Mouse (Mus musculus) inflammation-experienced regulatory T-cells (primary cell): ENCODE measurements around the gene Xlr4b. TPM values are rescaled to one million over a fixed set of nuclear protein-coding genes. Genes with fewer than 3 reads are reported as not detected.

Experiments
- polyA plus RNA-seq, 2 experiments: library from polyadenylated mRNA; unstranded; fragments of 100-300 nt; shearing (Covaris generic); gene quantifications; one replicate each; pipeline ENCODE4 v1.2.1; 2017

Gene Xlr4b
- polyA plus RNA-seq = 100 to 1,000 TPM; 124 to 139 TPM

DNA sequence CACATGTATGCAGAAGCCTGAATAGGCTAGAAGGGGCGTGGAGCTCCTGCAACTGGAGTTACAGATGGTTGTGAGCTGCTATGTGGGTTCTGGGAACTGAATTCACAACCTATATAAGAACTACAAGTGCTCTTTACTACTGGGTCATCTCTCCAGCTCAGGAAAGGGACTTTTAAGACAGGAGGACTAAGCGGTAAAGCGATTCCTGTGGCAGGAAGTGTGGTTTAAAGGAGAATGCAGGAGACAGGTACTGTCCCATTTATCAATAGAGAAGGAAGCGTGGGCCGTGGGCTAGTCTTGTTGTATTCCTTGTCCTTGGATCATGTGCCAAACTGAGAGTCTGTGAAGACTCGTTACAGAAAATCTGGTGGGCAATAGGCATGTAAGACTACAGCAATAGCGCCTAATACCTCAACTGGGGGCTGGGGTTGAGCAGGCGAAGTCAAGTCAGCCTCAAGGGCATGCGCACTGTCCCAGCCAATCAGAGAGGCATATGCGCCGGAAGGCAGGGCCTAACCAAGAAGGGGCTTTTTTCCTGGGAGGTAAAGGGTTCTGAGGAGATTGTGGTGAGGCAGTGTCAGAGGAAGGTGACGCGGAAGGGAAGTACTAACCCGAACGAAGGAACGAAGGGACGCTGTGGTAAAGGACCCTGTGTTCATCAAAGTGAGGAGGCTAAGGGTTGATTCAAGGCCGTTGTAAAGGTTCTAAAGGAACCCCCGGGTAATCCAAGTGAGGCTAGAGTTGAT, at the start of gene Xlr4b:
Xlr4b (plus strand) TSS at position 515 of the 746 bp plus-strand sequence.

DNA sequence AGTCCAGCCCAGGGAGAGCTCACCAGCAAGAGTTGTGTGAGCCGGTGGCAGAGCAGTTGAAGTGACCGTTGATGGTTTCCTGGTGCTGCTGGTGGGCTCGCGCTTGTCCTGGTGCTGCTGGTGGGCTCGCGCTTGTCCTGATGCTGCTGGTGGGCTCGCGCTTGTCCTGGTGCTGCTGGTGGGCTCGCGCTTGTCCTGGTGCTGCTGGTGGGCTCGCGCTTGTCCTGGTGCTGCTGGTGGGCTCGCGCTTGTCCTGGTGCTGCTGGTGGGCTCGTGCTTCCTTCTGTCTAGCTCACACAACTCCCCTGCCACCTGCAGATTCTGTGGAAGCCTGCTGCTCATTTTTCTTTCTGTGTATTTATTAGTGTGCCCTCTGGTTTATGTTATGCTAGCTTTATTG, 37.2 kb upstream of the Xlr4b start, which contains the start of gene Spin2d:
Spin2d (minus strand) TSS at position 101 of the 400 bp plus-strand sequence.

DNA sequence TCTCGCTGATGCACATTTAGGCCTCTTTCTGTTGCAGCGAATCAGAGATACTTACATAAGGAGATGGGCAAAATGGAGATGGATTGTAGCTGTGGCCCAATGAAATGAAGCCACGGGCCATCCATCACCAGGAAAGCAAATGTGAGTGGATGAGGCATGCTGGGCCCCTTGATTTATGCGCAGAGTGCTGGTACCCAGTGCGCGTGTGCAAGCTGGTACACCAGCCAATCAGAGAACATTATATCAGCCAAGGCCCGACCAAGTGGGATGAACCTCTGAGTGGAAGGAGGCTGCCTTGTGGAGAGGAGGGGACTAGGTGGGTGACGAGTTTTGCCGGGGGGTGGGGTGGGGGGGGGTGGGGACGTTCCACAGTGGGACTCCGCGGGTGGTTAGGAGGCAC, 22.2 kb upstream of the Xlr4b start, which contains the start of gene Xlr3b:
Xlr3b (plus strand) TSS at position 274 of the 400 bp plus-strand sequence.

DNA sequence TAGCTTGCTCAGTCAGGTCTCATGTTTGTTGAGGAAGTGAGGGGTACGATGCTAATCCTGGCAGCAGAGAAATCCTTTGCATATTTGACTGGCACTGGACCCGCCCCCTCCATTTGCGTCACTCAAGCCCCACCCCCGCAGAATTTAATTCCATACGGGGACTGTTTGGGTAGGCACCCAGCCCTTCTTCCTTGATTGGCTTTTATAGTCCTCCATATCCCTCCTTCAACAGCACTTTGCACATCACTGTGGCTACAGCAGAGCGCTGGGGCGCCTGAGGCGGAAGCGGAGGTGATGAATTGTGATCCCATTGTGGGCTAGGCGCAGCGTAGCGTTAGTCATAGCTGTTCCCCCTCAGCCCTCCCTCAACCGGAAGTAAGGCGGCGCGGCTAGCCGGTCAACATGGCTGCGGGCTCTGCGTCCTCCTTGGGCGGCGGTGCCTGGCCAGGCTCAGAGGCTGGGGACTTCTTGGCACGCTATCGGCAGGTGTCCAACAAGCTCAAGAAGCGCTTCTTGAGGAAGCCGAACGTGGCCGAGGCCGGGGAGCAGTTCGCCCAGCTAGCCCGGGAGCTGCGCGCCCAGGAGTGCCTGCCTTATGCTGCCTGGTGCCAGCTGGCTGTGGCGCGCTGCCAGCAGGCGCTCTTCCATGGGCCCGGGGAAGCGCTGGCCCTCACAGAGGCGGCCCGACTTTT, 13.9 kb downstream of the Xlr4b start, which contains the start of gene F8a:
F8a (plus strand) TSS at position 378 of the 692 bp plus-strand sequence.

DNA sequence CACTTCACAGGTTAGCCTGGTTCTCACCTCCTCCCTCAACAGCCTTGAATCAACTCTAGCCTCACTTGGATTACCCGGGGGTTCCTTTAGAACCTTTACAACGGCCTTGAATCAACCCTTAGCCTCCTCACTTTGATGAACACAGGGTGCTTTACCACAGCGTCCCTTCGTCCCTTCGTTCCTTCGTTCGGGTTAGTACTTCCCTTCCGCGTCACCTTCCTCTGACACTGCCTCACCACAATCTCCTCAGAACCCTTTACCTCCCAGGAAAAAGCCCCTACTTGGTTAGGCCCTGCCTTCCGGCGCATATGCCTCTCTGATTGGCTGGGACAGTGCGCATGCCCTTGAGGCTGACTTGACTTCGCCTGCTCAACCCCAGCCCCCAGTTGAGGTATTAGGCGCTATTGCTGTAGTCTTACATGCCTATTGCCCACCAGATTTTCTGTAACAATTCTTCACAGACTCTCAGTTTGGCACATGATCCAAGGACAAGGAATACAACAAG, 28.7 kb downstream of the Xlr4b start, which contains the start of gene Xlr4c:
Xlr4c (minus strand) TSS at position 310 of the 505 bp plus-strand sequence.

DNA sequence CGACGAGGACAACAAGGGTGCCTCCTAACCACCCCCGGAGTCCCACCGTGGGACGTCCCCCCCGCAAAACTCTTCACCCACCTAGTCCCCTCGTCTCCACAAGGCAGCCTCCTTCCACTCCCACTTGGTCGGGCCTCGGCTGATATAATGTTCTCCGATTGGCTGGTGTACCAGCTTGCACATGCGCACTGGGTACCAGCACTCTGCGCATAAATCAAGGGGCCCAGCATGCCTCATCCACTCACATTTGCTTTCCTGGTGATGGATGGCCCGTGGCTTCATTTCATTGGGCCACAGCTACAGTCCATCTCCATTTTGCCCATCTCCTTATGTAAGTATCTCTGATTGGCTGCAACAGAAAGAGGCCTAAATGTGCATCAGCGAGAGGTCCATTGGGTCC, 51.1 kb downstream of the Xlr4b start, which contains the start of gene Xlr3c:
Xlr3c (minus strand) TSS at position 121 of the 400 bp plus-strand sequence.

Other genes starting within 250 kb of the Xlr4b start
- gene Zfp185, start 227.0 kb upstream of the Xlr4b start, polyA plus RNA-seq = under 1 TPM in 1 of 2 experiments, not detected in 1; 0.77 TPM
- under 1 TPM in 1 of 2 experiments, not detected in 1; 0.88 TPM for gene Pnma5, start 177.2 kb upstream of the Xlr4b start, polyA plus RNA-seq
- not detected for gene Pnma3, start 149.5 kb upstream of the Xlr4b start, polyA plus RNA-seq
- 10 to 100 TPM; 77.0 to 88.6 TPM for gene Xlr4a, start 131.9 kb upstream of the Xlr4b start, polyA plus RNA-seq
- gene Xlr3a, start 117.2 kb upstream of the Xlr4b start, polyA plus RNA-seq = 1 to 10 TPM; 1.8 to 3.7 TPM
- under 1 TPM in 1 of 2 experiments, not detected in 1; 0.71 TPM for gene Gm14685, start 97.3 kb upstream of the Xlr4b start, polyA plus RNA-seq
- not detected for gene Xlr5b, start 65.5 kb upstream of the Xlr4b start, polyA plus RNA-seq
- gene DXBay18, start 64.9 kb upstream of the Xlr4b start, polyA plus RNA-seq = under 1 TPM in 1 of 2 experiments, not detected in 1; 0.65 TPM
- gene Spin2d, start 37.3 kb upstream of the Xlr4b start, polyA plus RNA-seq = not detected
- gene Xlr3b, start 22.1 kb upstream of the Xlr4b start, polyA plus RNA-seq = 10 to 100 TPM; 26.2 to 30.7 TPM
- gene F8a, start 14.0 kb downstream of the Xlr4b start, polyA plus RNA-seq = 10 to 100 TPM; 21.8 to 26.9 TPM
- 10 to 100 TPM; 49.4 to 76.7 TPM for gene Xlr4c, start 28.8 kb downstream of the Xlr4b start, polyA plus RNA-seq
- gene Xlr3c, start 51.1 kb downstream of the Xlr4b start, polyA plus RNA-seq = not detected
- under 1 TPM in 1 of 2 experiments, not detected in 1; 0.31 TPM for gene Xlr5a, start 78.6 kb downstream of the Xlr4b start, polyA plus RNA-seq
- gene Xlr5c, start 78.6 kb downstream of the Xlr4b start, polyA plus RNA-seq = under 1 TPM in 1 of 2 experiments, not detected in 1; 0.22 TPM
- gene Gm45015, start 122.5 kb downstream of the Xlr4b start, polyA plus RNA-seq = under 1 TPM in 1 of 2 experiments, not detected in 1; 0.21 TPM
- gene Zfp275, start 128.3 kb downstream of the Xlr4b start, polyA plus RNA-seq = 10 to 100 TPM in 1 of 2 experiments, 1 to 10 TPM in 1; 8.9 to 14.7 TPM
- not detected for gene Gm18336, start 184.4 kb downstream of the Xlr4b start, polyA plus RNA-seq
- gene Zfp92, start 196.8 kb downstream of the Xlr4b start, polyA plus RNA-seq = under 1 TPM in 1 of 2 experiments, not detected in 1; 0.30 TPM
- not detected for gene Trex2, start 221.0 kb downstream of the Xlr4b start, polyA plus RNA-seq
- 10 to 100 TPM; 23.2 to 27.2 TPM for gene Haus7, start 244.7 kb downstream of the Xlr4b start, polyA plus RNA-seq